Mouse (Mus musculus): Measurements from ENCODE around the gene Akap8l.

Gene Akap8l

DNA sequence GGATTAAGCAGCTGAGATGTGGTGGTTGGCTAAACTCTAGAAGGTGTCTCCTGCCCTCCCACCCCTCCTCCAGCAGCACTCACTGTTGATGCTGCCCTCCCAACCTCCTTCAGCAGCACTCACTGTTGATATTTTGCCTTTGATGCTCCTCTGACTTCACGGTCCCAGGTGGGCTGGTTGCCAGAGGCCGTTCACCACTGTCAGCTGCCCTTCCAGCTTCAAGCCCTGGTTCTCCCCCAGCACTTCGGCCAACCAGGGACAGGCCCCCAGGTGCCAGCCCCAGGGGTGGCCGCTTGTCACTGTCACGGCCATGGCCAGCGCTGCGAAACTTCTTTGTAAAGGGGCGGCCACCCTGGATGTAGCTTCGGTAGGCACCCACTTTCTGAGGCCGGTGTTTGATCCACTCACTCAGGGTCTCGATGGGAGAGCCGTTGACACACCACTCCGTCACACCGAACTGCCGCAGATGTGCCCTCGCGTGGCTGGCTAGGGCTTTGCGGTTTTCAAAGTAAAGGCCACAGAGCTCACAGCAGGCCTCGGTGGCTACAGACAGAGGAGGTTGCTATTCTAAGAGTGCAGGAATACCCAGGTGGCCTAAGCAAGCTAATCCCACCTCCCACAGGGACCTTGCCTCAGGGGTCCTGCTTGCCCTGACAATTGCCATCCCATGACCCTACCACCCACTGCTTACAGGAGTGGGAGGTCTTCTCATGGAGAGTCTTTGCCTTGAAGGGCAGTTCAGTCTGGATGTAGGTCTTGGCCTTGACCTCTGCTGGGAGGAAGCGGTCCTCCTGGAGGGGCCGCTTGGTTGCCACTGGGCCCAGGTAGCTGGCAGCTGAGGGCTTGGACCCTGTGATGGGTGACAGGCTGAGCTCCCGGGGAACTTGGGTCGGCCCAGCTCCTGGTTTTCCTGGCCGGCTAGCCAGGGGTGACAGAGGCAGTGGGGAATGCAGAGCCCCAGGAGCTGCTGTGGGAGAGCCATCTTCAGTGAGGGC lies 6.7 kb upstream of the Akap8l start:
- DNase-seq = no peak

DNA sequence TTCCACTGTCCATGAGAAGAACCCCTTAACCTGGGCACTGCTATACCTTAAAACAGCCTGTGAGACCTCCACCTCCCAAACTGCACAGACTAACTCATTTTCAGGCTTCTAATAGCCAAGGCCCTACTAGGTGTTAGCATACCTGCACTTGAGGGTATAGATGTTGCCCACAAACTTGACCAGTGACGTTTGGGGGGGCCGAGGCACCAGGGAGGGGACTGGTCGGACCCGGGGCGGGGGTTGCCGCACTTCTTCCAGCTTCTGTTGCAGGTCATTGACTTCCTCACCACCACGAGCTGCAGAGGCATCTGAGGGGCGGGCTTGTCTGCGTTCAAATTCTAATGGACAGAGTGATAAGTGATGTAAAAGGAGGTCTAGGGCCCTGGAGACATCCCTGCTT lies 5.9 kb upstream of the Akap8l start:
- no peak for DNase-seq

DNA sequence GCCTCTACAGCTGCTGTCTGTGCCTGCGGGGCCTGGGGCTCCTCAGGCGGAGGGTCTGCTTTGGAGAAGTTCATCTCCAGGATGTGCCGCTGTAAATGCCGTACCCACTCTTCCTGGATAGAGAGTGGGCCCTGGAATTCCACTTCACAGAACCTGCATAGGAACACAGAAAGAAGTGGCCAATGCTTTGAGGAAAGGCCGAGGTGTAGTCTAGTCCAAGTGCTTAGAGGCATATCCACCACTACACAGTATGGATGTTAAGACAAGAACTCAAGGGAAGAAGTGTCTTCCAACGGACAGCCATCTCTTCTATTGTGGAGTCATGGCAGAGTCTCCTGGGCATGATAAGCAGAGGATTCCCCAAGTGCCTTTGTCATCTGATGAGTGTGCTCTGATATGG lies 4.6 kb upstream of the Akap8l start:
- DNase-seq = no peak

DNA sequence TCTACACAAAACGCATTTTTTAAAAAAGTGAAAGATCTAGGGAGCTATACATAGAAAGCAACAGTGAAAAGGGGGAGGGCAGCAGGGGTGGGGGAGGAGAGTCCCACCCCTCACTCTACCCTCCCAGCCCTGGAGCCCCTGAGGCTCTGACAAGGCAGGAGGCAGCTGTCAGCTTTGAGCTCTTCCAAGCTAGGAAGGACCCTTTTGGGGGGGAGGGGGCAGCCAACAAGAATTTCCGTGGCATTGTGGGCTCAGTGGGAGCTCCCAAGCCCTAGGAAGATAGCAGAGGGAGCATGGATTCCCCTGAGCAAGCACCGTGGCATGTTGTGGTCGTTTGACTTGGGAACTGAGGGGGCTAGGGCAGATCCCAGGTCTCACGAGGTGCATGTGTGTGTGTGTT lies 3.8 kb upstream of the Akap8l start:
- no peak for DNase-seq

- DNase-seq = no peak
Measured at GRCm38 (mm10) chr17:32353696-32354095, 3.3 kb upstream of the Akap8l start.

GRCm38 (mm10) chr17:32351726-32352125 lies 1.3 kb upstream of the Akap8l start:
- DNase-seq = no peak

DNA sequence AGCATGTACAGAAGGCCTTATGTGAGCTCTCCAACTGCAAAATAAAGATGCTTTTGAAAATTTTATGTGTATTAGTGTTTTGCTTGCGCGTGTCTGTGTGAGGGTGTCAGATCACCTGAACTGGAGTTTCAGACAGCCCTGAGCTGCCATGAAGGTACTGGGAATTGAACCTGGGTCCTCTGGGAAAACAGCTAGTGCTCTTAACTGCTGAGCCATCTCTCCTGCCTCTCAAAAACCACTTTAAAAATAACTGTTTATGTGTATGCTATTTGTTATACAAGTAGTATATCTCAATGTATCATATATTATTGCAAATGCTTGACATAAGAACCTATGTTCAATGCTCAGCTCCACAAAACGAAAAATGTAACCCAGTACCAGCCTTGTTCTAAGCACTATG lies 862 bp upstream of the Akap8l start:
- DNase-seq = no peak

DNA sequence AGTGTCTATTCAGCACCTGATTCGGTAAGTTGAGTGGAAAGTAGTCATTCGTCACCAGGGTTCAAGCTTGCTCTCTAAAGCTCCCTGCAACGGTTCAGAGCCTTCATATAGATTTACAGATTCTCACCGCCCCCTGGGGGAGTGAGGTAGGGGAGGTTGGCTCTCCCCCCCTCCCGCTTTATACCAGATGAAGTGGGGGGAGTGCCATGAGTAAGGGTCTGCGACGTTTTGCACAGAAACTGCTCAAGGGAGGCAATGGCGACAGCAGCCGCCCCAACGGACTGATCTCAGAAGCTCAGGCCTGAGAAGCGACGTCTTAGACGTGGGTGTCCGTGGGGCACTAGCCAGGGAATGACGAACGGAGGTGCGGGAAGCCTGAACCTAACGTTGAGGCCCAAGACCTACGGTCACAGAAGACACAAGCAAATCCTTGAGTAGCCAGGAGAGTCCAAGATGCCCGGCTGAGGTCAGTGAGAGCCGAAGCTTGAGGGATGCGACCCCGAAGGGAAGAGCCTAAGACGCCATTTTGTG lies 491 bp downstream of the Akap8l start:
- DNase-seq = no peak

DNA sequence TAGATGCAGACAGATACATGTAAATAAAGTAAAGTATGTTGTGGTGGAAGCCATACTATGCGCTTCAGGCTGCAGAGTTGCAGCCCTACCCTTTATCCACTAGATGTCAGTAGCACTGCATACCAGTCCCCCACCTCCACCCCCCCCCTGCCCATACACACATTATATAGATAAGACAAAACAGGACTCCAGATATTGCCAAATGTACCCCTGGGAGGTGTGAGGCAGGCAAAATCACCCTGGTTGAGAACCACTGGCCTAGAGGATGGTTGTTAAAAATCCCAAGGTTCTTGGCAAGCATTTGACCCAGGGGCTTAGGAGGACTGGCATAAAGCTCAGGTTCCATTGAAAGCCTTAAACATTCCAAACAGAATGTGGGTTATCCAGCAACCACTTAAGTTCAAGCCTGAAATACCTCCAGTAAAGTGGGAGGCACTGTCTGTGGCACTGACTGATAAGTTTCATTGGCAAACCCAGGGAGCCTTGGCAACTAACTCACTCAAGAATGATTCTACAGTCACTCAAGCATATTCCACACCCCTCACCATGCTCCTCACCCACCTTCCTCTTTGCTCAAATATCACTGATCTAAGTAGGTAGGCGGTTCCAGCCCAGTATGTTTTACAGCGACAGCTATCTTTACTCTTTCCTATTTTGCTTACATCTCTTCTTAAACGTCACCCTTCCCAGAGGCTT lies 1.2 kb downstream of the Akap8l start:
- DNase-seq = peak; percentile 56 to 57

DNA sequence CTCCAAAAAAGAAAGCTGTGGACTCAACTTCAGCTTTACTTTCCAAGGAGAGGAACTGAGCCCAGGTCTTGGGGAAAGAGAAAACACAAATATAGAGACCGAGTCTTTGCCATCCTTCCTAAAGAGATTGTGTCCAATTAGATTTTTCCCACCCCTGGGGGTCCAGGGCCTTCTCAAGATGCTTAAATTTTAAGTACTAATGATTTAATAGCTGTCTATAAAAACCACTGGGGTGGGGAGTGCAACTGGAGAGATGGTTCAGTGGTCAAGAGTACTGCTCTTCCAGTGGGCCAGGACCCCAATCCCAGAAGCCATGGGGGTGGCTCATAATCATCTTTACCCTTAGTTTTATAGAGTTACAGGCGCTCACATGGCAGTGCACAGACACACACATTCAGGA lies 2.0 kb downstream of the Akap8l start:
- no peak for DNase-seq

GRCm38 (mm10) chr17:32341102-32341501 lies 9.3 kb downstream of the Akap8l start:
- no peak for DNase-seq

DNA sequence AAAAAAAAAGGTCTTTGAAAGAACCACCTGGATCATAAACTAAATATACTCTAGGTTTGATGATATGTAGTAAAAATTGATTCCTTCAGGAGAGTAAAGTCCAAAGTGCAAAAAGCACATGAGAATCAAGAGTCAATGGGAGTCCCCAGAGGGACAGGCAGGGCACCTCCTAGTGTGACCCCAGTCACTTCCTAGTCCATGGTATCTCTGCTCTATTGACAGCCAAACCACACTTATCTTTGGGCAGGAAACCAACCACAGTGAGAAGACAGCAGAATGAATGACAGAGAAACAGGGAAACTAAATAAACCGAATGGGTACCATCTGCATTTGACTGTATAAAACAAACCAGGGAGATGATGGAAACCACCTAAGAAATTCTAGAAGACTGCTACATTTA lies 10.3 kb downstream of the Akap8l start:
- no peak for DNase-seq

DNA sequence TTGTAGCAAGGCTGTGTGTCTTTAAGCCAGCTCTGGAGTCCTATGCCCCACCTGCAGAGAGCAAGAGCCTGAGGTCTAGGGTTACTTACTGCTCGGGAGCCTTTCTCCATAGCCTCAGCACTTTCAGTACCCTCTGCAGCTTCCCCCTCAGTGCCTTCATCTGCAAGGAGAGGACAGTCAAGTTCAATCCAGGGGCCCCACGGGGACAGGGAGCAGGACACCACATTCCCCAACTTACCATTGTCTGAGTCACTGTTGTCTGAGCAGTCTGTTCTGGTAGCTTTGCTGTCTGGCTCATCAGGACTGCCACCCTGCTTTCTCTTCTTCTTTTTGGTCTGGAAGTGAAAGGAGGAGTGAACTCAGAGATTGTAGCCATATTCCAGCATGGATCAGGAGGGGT lies 14.5 kb downstream of the Akap8l start:
- no peak for DNase-seq

GRCm38 (mm10) chr17:32334921-32335320 lies 15.5 kb downstream of the Akap8l start:
- DNase-seq = no peak

DNA sequence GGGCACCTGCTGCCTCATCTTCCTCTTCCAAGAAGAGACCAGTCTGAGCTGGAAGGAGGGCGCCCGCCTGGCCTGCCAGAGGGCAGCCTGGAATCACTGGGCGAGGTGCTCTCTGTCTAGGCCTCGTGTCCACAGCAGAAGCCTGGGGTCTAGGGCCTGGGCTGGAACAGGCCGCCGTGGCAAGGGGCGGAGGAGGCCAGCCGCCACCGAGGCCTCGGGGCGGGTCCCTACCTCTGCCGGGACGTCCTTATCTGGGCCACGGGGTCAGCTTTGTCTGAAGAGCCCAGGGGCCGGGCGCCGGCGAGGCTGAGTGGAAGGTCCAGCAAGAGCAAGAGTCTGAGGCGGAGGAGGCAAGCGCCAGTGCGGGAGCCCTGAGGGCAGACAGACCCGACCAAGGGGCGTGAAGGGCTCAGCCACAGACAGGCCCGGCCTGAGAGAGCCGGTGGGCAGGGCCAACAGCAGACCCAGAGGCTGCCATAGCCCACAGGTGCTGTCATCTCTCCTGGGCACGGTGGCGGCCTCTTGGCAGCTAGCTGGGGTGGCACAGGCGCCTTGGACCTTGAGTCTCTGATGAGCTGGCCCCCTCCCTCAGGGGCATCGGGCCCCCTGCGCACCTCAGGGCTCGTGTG lies 16.6 kb downstream of the Akap8l start:
- no peak for DNase-seq

DNA sequence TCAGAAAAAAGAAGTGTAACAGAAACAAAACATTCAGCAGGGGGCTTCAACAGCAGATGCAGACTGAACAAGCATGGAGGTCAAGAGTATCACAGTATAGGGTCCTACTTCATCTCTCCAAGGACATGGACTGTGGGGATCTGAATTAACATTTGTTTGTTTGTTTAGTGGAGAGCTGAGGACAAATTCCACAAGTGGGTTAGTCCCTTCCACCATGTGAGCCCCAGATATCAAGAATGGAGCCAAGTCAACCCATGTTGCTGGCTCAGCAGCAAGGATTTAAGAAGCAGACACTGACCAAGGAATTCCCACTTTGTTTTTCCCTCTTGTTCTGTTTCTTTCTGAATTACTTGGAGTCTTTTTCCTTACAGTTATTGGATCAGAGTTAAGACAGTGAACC lies 22.9 kb downstream of the Akap8l start:
- DNase-seq = no peak

DNA sequence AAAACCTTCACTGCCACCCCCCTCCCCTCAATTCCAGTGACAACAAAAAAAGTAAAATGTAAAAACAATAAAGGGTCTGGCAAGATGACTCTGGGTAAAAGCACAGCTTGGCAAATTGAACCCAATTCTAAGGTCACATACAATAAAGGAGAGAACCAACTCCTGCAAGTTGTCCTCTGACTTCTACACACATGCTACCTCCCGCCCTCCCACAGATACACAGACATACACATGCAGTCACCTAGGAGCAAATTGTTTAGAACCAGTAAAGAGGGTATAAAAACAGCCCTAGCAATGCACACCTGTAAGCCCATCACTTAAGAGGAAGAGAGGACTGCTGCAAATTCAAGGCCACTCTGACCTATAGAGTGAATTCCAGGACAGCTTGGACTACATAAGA lies 27.6 kb downstream of the Akap8l start:
- no peak for DNase-seq

DNA sequence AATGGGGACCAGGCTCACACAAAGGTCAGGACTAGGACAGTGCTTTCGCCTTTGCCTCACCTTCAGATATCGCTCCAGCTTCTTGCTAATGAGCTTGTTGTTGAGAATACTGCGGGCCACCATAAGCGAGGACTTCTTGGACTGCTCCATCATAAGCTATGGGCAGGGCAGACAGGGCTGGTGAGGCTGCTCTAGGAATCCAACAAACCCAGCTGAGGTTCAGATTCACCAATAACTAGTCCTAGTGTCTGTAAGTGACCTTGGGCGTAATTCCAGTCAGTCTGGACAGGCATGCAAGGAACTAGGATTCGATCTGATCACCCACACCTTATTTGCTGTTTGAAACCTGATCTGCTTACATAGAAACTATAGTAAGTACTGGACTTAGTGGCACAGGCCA lies 28.6 kb downstream of the Akap8l start:
- DNase-seq = peak in 1 of 2 experiments; percentile 3

DNA sequence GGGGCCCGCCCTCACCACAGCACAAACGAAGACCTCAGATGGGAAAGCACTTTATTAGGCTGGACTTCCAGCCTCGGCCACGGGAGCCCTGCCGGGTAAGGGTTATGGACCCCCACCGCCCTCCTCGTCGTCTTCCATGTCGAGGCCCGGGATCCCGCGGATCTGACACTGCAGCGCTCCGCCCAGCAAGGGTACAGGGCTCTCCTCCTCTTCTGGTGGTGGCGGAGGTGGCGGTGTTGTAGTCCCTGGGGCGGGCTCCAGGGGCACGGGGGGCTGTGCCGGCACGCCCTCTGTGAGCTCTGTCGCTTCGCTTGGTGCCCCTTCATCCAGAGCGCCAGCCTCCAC lies 29.0 kb downstream of the Akap8l start:
- no peak for DNase-seq

DNA sequence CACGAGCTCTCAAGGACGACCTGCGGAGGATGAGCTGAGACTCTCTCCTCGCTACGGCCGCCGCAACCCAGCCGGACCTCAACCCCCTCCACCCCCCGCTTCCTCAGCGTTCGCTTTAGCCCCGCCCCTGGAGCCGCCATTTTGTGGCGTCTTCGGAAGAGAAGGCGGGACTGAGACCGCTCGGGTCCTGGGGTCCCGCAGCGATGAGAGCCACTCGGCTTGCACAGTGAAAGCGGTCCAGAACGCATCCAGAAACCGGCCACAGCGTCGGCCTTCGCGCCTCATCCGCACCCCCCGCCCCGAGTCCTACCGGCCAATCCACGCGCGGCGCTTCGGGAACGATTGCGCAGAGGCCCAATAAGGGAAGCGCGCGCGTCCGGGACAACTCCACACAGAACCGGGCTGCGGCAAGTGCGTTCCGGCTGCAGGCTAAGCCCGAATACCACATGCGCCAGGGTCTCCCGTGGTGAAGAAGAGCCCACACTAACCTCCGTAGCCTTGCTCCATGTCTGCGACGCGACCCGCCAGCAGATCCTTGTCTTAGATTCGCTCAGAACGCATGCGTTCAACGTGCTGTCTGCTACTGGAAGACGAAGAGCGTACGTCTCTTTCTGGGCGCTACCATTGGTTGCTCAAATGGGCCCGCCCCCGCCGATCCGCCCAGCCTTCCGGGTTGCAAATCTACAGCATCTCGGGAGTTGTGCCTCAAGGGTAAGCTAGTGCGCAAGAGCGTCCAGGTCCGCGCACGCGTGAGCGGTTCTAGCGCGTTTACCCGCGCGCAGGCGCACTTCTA lies 29.6 kb downstream of the Akap8l start, which contains the start of gene Akap8:
Akap8 (minus strand) TSS at position 642 of the 793 bp plus-strand sequence.
- peak; percentile 96 to 98 for DNase-seq

- DNase-seq = peak in 1 of 2 experiments; percentile 6
Measured at GRCm38 (mm10) chr17:32319950-32320349, 30.5 kb downstream of the Akap8l start.

- no peak for DNase-seq
Measured at GRCm38 (mm10) chr17:32317708-32318107, 32.7 kb downstream of the Akap8l start.

- DNase-seq = no peak
Measured at GRCm38 (mm10) chr17:32317032-32317431, 33.4 kb downstream of the Akap8l start.

Measured in B cell, adult 2 months (primary cell).